Mouse (Mus musculus) embryonic facial prominence, embryonic 11.5 days (tissue): ENCODE results near the gene Trp53inp2. TPM values are rescaled to one million over a fixed set of nuclear protein-coding genes. Genes with fewer than 3 reads are reported as not detected.

Source experiments
- ATAC-seq: fragments of 200-750 bp; cut with Nextera tagmentation; replicated peaks from 2 replicates; pipeline ENCODE4 v1.8.0; 2017; ENCODE audit warnings: low read depth; ENCODE audit not compliant: insufficient number of reproducible peaks, low FRiP score, low TSS enrichment
- DNase-seq: peaks from one replicate; pipeline ENCODE4 v3.0.0-alpha.2; 2015; ENCODE audit warnings: low spot score
- H3K27ac ChIP-seq: fragments of 300-500 bp; sonication (generic); replicated peaks from 2 replicates; pipeline ENCODE4 v1.5.1; 2014; ENCODE audit warnings: mild to moderate bottlenecking, low read depth, low read length, control low read depth
- H3K27me3 ChIP-seq: fragments of 300-500 bp; sonication (generic); 2 replicates; pipeline ENCODE4 v1.6.1; 2014; ENCODE audit warnings: mild to moderate bottlenecking, low read length, moderate library complexity, mixed read lengths; ENCODE audit not compliant: control insufficient read depth, insufficient read depth
- H3K36me3 ChIP-seq: fragments of 300-500 bp; sonication (generic); replicated peaks from 2 replicates; pipeline ENCODE4 v1.6.1; 2014; ENCODE audit warnings: low read depth, mild to moderate bottlenecking, low read length, moderate library complexity, mixed read lengths; ENCODE audit not compliant: control insufficient read depth, insufficient read depth
- H3K4me1 ChIP-seq: fragments of 300-500 bp; sonication (generic); 2 replicates; pipeline ENCODE4 v1.6.1; 2014; ENCODE audit warnings: low read length, mixed read lengths; ENCODE audit not compliant: control insufficient read depth, insufficient read depth
- H3K4me2 ChIP-seq: fragments of 300-500 bp; sonication (generic); 2 replicates; pipeline ENCODE4 v1.6.1; 2014; ENCODE audit warnings: low read depth, mild to moderate bottlenecking, control low read depth, low read length, moderate library complexity
- H3K4me3 ChIP-seq: fragments of 300-500 bp; sonication (generic); 2 replicates; pipeline ENCODE4 v1.5.1; 2014; ENCODE audit warnings: low read depth, low read length, control low read depth
- H3K9ac ChIP-seq: fragments of 300-500 bp; sonication (generic); replicated peaks from 2 replicates; pipeline ENCODE4 v1.6.1; 2014; ENCODE audit warnings: mild to moderate bottlenecking, control low read depth, low read length
- H3K9me3 ChIP-seq: fragments of 300-500 bp; sonication (generic); replicated peaks from 2 replicates; pipeline ENCODE4 v1.6.1; 2016; ENCODE audit warnings: mild to moderate bottlenecking, low read length, inconsistent platforms, mixed read lengths; ENCODE audit not compliant: control insufficient read depth
- WGBS: fragments of 180-500 bp; shearing (Covaris S2); extraction: QIAGEN DNeasy Blood & Tissue Kit; methylation state at CpG from one replicate; pipeline ENCODE4 v1.1.7; 2014; 5-methylcytosine and 5-hydroxymethylcytosine counted together
- polyA plus RNA-seq: library from polyadenylated mRNA; unstranded; fragments of >200 nt; fragmentation: Nextera tagmentation; extraction: Ambion mirVana; gene quantifications from 2 replicates; pipeline ENCODE4 v1.2.1, GENCODE M21; 2014

The Trp53inp2 gene
- polyA plus RNA-seq, 1 experiment from 2014 or later = 28.8 TPM

DNA sequence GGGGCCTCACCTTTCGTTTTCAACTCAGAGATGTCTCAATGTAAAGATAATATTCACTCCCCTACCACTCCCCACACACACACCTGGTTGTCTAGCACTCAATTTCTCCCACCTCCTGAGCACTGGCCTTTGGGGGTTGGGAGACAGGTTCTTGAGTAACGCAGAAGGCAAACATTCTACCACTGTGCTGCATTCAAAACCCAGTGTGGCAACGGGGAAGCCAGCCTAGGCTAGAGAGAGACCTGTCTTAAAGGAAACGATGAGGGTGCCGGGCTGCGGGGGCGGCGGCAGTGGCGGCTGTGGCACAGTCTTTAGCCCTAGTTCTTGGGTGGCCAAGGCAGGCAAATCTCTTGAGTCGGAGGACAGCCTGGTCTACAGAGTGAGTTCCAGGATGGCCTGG, 4.7 kb upstream of the Trp53inp2 start:
- H3K4me3 ChIP-seq = no peak overlapping the region
- no peaks in the 10 kb centered on the region for H3K36me3 ChIP-seq
- DNase-seq (no peak), ATAC-seq (no peak)
- WGBS = 77% methylated on average over 10 of the region's 10 CpGs
- H3K9me3 ChIP-seq = no peaks in the 10 kb centered on the region
- H3K9ac ChIP-seq = no peak overlapping the region
- H3K27ac ChIP-seq = no peak overlapping the region
- H3K4me1 ChIP-seq = no peaks in the 10 kb centered on the region; the same call in 1 of the 2 replicates
- H3K27me3 ChIP-seq = no peaks in the 10 kb centered on the region
- H3K4me2 ChIP-seq = no peak overlapping the region

- Histone ChIP-seq H3K4me1 (no peaks in the 10 kb centered on the region; the same call in 1 of the 2 replicates), H3K4me2 (peak overlapping the region; percentile 83), H3K36me3 (no peaks in the 10 kb centered on the region), H3K4me3 (peak overlapping the region; percentile 67), H3K9ac (peak overlapping the region; percentile 84), H3K27ac (0 out of 2 replicates have a peak overlapping the region, but pooled peaks have one; percentile 90), H3K27me3 (no peaks in the 10 kb centered on the region), H3K9me3 (no peaks in the 10 kb centered on the region)
- no peak for ATAC-seq
- 2% methylated on average over 11 of the region's 11 CpGs for whole genome bisulfite sequencing
- DNase-seq = peak; percentile 52
These were observed 190 bp downstream of the Trp53inp2 start for GRCm38 (mm10) chr2:155381060-155381437.

- H3K9ac ChIP-seq = peak overlapping the region; percentile 84
- peak overlapping the region; percentile 83 for H3K4me2 ChIP-seq
- no peaks in the 10 kb centered on the region for H3K36me3 ChIP-seq
- DNase-seq (peak; percentile 97), ATAC-seq (peak; percentile 90)
- H3K27ac ChIP-seq = peak overlapping the region; percentile 90
- WGBS = under 1% methylated on average over 64 of the region's 68 CpGs
- no peaks in the 10 kb centered on the region; the same call in 1 of the 2 replicates for H3K4me1 ChIP-seq
- no peaks in the 10 kb centered on the region for H3K27me3 ChIP-seq
- peak overlapping the region; percentile 67 for H3K4me3 ChIP-seq
- no peaks in the 10 kb centered on the region for H3K9me3 ChIP-seq
These were observed 928 bp downstream of the Trp53inp2 start for GRCm38 (mm10) chr2:155381643-155382331.

GRCm38 (mm10) chr2:155382332-155382700, 1.5 kb downstream of the Trp53inp2 start:
- DNase-seq (no peak), ATAC-seq (no peak)
- H3K4me2 ChIP-seq = peak overlapping the region; percentile 83
- H3K36me3 ChIP-seq = no peaks in the 10 kb centered on the region
- H3K27ac ChIP-seq = no peak overlapping the region
- no peaks in the 10 kb centered on the region for H3K27me3 ChIP-seq
- H3K9me3 ChIP-seq = no peaks in the 10 kb centered on the region
- H3K4me3 ChIP-seq = peak overlapping the region; percentile 67
- H3K9ac ChIP-seq = peak overlapping the region; percentile 84
- no peaks in the 10 kb centered on the region; the same call in 1 of the 2 replicates for H3K4me1 ChIP-seq
- WGBS = 18% methylated on average over 6 of the region's 6 CpGs

DNA sequence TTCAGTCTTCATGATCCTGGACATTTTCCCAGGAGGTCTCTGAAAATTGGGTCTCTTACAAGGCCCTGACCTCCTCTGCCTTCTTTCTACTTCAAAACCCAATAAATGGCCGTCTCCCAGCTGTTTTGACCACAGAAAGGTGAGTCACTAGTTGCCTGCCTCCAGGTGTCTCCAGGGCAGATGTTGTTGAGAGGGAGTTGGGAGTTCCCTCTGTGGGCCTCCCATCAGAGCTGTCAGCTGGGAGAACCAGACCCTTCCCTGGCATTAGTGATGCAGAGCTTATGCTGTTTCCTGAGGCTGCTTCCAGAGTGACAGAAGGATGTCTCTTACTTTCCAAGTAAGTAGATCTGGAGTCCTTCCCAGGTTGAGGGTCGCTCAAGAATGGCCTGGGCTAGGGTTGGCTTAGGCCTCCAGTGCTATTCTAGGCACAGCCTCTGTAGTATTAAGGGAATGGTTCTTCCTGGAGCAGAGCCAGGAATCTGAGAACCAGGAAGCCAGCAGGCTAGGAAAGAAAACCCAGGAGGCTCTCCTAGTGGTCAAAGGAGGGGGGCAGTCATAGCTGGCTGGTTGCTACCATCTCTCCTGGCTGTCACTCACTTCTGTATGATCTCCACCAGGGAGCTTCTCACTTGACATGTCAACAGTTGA, 2.1 kb downstream of the Trp53inp2 start:
- Histone ChIP-seq H3K9me3 (no peaks in the 10 kb centered on the region), H3K9ac (no peak overlapping the region), H3K4me2 (peak overlapping the region; percentile 83; the same call in 1 of the 2 replicates), H3K4me3 (peak overlapping the region; percentile 67), H3K27me3 (no peaks in the 10 kb centered on the region), H3K27ac (no peak overlapping the region), H3K4me1 (no peaks in the 10 kb centered on the region; the same call in 1 of the 2 replicates), H3K36me3 (no peaks in the 10 kb centered on the region)
- DNase-seq = no peak
- ATAC-seq = no peak
- 73% methylated on average over 2 of the region's 2 CpGs for WGBS

GRCm38 (mm10) chr2:155385090-155385489, 4.2 kb downstream of the Trp53inp2 start:
- no peak overlapping the region for H3K9ac ChIP-seq
- DNase-seq (peak; percentile 81), ATAC-seq (no peak)
- H3K27me3 ChIP-seq = no peaks in the 10 kb centered on the region
- H3K36me3 ChIP-seq = peaks cover 5% of the 10 kb centered on the region; the same call in 1 of the 2 replicates
- no peak overlapping the region for H3K27ac ChIP-seq
- no peak overlapping the region for H3K4me3 ChIP-seq
- H3K4me1 ChIP-seq = no peaks in the 10 kb centered on the region; the same call in 1 of the 2 replicates
- no peak overlapping the region for H3K4me2 ChIP-seq
- H3K9me3 ChIP-seq = no peaks in the 10 kb centered on the region
- 25% methylated on average over 7 of the region's 7 CpGs for WGBS

DNA sequence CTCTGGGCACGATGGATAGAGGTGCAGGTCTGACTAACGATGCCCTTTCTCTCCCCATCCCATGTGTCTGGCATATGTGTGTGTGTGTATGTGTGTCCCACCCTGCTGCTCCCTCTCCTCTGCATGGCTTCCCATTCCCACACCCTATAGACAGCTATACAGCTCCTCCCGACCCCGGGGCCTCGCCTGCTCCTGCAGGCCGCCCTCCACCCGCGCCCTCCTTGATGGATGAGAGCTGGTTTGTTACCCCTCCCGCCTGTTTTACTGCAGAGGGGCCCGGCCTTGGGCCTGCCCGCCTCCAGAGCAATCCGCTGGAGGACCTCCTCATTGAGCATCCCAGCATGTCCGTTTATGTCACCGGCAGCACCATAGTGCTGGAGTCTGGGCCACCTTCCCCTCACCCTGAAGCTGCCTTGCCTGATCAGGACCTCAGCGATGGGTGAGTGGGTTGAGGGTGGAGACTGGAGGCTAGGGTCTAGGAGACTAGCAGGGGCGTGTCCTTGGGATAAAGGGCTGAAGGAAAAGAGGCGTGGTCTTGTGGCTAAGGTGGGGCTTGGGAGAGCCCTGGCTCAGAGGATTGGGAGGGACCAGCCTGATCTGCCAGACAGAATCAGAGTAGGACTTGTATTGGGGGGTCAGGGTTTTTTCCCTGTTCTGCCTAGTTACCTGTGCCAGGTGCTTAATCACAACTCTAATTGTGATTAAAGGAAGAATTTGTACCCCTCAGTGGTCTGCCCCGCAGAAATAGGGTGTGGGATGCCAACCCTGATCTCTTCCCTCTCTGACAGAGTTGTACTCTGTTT, 5.1 kb downstream of the Trp53inp2 start:
- Histone ChIP-seq H3K9ac (no peak overlapping the region), H3K27me3 (no peaks in the 10 kb centered on the region), H3K4me2 (no peak overlapping the region), H3K4me1 (no peaks in the 10 kb centered on the region), H3K9me3 (no peaks in the 10 kb centered on the region), H3K36me3 (peaks cover 5% of the 10 kb centered on the region; the same call in 1 of the 2 replicates), H3K4me3 (no peak overlapping the region), H3K27ac (no peak overlapping the region)
- ATAC-seq (no peak), DNase-seq (peak; percentile 30)
- 51% methylated on average over 18 of the region's 18 CpGs for WGBS
